Mouse (Mus musculus): ENCODE measurements at regions not wholly inside any gene's neighbourhood (a gene's known extent, or its start where the extent isn't known, plus 50 kb on each side); places are given as distances from the start of the nearest gene placed in this dataset.
A peak's percentile ranks its signal among the peaks of the same experiment; 100 is the strongest.

DNA sequence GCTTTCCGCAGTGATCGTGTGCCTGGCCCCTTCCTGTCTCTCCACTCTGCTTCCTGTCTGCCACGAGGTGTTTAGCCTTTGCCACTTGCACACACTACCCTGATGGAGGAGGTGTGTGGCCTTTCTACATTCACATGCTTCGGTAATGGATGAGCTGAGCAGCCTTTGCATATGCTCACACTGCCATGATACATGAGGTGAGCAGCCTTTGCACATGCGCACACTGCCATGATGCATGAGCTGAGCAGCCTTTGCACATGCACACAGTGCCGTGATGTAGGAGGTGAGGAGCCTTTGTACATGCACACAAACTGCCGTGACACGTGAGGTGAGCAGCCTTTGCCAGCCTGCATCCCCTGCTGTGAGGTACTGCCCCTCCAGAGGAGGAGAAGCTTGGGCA is 58.3 kb downstream of the Erv3 start:
- DNase-seq (ENCODE audit: low spot score): no peak

DNA sequence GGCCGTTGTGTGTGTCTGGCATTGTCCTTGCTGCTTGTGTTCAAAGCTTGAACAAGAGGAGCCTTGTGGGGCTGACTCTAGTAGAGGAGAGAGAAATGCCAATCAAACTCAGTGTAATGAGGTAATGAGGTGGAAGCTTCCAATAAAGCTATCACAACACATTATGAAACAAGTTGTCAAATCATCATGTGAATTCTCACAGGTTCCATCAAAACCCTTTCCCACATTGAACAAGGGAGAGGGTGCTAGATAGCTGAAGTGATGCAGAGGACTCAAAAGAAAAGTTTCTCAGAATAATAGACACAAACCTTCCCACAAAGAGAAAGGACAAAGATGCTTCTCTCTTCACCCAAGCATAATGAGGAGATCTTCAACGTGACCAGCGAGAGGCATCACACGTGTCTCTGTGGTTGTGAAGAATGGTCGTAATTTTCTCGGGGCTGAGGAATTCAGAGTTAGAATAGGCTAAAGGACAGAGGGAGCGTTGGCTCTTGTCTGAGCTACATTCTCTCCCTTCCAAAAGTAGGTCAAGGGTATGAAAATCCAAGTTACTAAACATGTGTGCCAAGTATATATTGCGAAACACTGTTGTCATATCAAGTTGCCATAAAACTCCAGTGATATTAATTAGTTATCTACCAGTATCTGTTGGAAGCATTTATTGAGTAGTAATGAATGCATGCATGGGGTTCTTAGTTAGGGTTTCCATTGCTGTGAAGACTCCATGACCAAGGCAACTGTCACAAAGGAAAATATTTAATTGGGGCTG is 59.2 kb downstream of the Erv3 start:
- DNase-seq (ENCODE audit: low spot score): no peak

DNA sequence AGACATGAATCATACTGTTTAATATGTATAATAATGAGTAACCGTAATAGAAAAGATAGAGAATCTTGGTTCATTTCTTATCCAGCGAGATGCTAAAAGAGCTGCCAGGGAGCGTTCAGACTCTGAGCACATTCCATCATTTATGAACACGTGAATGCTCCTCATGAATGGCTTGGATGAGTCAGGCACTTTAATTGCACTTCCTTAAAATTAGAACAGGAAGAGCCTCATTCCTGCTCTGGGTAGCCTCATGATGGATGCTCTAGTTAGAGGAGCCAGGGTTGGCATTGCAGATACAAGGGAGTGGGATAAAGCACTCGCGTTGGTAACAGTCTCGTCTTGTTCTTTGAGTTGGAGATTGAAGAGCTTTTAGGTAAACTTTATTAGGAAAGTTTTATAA is 60.1 kb downstream of the Erv3 start:
- no peak for DNase-seq (ENCODE audit: low spot score)

DNA sequence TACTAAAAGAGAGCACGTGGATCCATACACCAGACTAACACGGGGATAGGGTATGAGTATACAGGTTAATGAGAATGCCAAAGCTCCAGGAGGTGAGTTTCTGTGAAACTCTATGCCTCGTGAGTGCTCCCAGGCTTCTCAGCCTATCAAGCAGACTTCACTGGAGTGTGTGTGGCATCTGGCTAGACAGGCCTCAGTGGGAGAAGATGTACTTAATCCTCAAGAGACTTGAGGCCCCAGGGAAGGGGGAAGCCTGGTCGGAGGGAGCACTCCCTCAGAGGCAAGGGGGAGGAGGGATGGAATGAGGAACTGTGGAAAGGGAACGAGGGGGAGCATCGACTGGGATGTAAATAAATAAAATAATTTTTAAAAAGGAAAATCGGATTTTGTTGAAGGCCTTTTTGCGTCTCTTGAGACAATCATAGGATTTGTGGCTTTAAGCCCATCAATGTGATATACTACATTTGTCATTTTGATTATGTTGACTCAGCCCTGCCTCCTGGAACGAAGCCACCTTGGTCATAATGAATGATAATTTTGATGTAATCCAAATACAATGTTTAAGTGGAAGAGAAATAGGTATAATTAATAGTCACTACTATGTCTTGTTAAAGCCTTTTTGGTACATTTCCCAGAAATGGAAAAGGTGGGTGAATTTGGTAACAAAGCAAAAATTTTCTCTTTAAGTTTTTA is 62.4 kb downstream of the Erv3 start:
- no peak for DNase-seq (ENCODE audit: low spot score)

DNA sequence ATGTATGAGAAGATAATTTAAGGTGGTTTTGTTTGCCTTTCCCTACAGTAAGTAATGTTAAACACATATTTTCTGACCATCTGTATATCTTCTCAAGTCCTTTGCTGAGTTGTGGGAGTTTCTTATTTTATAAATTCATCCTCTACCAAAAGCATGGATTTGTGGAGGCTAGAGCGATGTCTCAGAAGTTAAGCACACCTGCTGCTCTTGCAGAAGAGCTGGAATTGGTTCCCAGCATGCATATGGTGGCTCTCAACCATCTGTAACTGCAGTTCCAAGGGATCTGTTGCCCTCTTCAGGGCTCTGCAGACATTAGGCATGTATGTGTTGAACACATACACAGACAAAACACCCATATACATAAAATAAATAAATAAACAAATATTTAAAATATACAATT is 84.2 kb downstream of the Erv3 start:
- DNase-seq (ENCODE audit: low spot score): no peak

DNA sequence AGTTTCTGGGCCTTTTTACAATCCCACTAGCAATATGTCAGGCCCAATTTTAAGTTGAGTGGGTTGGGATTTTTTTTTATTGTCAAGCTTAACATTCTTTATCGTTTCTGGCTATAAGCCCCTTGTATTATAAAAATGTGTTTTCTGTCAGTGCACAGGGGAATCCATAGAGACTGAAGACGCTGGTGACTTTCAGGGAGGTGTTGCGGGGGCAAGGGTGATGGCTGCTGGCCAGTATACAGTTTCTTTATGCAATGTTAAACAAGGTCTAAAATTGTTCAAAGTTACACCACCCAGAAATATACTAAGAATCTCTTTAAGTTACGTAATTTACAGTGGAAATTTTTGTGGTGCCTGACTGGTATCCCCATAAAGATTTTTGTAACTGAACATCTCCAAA is 85.9 kb downstream of the Erv3 start:
- DNase-seq (ENCODE audit: low spot score): no peak

DNA sequence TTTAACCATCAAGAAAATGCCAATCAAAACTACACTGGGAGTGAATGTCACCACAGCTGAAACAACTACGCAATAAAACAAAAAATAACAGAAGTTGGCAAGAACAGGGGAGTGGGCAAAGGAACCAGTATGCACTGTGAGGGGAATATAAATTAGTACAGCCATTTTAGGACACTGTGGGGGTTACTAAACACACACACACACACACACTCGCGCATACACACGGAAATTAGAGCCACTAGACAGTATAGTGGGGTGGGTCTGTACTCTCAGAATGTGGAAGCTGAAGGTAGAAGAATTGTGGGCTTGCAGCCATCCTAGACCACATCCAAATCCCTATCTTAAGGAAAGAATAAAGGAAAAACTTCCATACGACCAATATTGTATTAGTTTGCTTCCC is 87.4 kb downstream of the Erv3 start:
- DNase-seq (ENCODE audit: low spot score): no peak

DNA sequence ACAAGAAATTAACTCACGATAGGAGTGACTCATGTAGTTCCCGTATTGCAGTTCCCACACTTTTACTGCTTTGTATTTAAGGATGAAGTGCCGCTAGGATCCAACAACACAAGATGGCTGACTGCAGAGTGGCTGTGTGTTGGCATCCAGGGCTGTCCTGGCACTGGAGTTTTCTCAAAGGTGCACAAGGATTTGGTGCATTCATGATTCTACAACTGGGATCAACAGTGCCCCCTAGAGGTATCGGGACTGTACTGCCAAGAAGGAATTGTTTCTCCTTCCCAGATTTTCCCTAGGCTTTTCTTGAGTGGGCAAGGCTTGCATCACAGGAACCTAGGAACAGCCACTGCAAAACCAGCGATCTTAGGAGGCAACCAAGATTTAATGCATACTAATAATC is 88.7 kb downstream of the Erv3 start:
- DNase-seq (ENCODE audit: low spot score): peak; percentile 20

DNA sequence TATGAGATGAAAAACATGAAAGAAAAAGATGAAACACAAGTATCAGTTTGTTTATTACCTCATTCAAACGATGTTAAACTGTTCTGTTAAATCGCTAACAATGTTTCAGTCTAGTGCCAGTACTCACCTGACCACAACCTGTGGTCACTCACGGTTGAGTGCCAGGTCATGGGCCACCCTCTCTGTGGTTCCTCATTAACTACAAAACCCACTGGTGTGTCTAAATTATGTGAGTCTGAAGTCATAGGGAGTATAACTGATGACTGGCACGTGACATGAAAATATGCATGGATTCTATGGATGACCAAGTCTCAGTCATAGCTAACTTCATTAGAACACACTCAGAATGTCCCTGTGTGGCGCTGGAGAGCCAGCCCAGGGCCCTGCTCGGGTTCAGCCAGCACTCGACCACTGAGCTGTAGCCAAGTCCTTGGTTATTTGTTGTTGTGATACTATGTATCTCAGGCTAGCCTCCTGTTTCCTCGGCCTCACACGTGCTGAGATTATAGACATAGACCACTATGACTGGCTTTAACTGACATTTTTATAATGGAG is 89.8 kb downstream of the Erv3 start:
- DNase-seq (ENCODE audit: low spot score): no peak

DNA sequence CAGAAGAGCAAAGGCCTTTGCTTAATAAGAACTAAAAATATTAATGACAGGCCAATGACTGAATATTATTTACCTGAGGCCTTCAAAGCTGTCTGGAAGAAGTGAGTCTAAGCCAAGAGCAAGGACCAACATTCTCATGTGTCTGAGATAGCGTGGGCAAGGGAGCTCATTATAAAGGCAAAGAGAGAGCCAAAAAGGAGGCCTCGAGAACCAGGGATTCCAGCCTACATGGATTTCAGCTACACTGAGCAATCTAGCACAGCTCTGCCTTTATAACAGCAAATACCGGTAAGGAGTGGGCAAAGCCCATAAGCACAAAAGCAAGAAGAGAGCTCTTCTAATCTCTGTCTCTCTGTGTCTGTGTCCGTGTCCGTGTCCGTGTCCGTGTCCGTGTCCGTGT is 93.0 kb downstream of the Erv3 start:
- no peak for DNase-seq (ENCODE audit: low spot score)

DNA sequence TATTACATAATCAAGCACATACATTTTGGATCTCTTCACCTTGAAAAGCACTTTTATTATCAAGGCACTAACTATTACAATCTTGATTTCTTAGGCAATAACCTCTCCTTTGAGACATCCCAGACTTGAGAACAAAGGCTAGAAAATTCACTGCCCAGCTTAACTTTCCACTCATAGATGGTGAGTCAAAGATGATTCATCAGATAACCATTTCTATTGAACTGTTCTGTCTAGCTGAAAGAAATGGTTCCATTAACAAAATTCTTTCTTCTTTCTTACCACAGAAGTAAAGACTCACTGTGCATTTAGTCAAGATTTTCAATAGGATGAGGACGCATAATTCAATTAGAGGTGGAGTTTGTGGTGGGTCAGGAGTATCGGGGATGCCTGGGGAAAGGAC is 98.0 kb downstream of the Erv3 start:
- no peak for DNase-seq (ENCODE audit: low spot score)

DNA sequence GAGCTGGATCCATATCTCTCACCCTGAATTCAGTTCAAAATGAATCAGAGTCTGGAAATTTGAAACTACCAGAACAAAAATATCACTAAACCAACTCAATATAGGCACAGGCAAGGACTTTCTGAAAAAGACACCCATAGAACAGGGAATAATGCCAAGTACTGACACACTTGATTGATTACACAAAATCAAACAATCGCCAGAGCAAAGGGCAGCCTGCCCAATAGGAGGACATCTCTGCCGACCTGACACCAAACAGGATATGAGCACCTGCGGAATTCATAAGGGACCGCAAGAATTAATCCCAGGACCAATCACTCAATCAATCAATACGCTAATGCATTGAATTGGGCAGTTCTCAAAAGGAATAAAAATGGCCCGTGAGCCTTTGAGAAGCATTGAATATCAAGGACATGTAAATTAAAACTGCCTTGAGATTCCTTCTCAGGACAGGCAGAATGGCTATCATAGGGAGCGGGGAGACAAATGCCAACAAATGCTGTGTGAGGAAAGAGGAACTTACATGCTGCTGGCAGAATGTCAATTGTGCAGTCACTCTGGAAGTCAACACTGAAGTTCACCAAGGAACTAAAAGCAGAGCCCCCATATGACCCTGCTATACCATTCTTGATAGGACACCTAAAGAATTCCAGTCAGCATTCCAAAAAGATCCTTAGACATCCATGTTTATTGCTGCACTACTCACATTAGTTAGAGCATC is 102.2 kb downstream of the Erv3 start:
- DNase-seq (ENCODE audit: low spot score): no peak

DNA sequence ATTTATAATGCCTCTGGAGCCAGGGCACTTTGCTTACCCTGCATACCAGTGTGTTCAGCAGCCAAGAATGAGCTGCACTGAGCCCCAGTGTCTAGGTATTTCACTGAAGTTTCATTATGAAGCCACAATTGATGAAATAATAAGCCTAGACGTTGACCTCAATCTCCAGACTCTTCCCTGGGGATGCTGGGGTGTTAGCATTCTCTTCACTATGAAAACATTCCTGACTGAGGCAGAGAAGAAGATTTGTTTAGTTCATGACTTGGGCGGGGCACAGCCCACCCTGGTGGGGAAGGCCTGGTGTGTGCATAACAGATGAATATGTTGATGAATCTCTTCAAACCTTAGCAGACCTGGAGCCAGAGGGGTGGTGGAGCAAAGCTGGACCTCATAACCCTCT is 104.4 kb downstream of the Erv3 start:
- no peak for DNase-seq (ENCODE audit: low spot score)

DNA sequence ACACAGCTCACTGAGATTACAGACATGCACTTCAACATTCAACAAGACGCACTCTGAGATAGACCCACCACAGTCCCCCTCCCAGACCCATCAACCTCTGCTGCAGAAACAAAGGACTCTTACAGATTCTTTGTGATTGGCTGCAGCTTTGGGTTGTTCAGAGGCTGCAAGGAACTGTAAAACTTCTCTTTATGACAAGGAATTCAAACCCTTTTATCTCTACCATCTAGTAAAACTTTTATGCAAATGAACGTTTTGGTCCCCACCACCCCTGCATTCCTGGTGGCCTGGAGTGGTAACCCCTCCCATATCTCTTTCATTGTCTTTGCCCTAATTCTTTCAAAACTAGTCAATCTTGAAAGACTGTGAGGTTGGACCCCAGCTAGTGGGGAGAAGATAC is 106.1 kb downstream of the Erv3 start:
- no peak for DNase-seq (ENCODE audit: low spot score)

DNA sequence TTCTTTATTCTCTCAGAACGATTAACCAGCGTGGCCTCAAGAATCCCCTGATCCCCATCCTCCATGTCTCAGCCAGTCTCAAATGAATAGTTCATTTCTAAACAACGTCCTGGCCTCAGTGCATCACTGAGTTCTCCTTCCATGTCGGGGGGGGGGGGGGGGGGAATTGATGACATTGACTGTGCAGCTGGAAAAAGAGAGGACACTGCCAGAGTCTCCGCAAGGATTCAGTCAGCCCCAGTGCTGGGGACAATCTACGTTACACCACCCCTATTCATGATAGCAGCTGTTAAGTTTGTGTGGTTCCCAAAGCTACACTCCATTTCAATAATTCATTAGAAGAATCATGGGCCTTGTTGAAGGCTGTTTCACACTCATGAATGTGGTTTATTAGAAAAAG is 108.9 kb downstream of the Erv3 start:
- DNase-seq (ENCODE audit: low spot score): no peak

DNA sequence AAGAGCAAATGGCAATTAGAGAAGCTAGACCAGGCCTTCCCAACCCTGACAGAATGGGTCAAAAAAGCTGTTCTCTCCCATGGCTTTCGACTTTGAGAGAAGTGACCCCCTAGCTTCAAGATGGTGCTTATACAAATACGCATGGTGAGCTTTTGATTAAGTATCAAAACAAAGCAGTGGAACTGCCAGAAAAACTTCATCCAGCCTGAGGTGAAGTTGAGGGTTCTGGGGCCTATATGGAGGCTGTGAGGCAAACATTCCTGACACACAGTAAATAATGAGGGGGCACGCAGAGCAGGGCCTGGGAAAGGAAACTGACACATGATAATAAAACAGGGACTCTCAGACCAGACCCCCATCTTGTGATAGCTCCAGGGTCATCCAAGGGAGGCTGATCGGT is 109.3 kb downstream of the Erv3 start:
- DNase-seq (ENCODE audit: low spot score): no peak

DNA sequence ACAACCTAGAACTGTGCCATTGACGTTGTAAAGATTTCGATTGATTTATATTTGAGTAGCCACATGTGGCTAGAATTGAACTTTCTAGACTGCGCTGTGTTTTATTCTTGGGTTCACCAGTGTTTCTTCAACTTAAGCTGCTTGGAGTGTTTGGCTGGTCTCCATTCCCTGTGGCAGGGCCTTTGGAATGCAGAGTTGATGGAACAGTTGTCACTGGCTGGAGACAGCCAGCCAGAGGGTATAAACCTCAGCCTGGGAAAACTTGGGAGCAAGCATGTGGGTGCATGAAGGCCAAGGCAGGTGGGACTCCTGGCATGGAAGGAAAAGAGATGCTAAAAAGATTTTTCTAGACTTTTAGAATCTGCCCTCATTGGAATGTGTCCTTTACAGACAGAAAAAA is 109.8 kb downstream of the Erv3 start:
- DNase-seq (ENCODE audit: low spot score): no peak

DNA sequence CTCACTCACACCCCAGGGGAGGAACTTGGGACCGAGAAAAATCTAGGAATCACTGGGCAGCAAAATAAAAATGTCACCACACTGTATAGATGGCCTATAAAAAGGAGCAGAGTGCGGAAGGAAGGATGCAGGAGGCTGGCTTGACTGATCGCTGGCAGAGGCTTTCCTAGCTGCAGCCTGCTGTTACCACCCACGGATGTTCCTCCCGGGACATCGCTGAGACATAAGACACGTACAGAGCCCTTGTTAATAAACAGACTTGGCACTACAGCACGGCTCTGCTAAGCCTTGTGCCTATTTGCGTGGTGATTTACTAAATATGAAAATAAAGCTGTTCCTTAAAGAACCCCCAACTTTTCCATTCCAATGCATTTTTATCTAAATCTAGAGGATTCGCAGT is 110.8 kb downstream of the Erv3 start:
- DNase-seq (ENCODE audit: low spot score): no peak

DNA sequence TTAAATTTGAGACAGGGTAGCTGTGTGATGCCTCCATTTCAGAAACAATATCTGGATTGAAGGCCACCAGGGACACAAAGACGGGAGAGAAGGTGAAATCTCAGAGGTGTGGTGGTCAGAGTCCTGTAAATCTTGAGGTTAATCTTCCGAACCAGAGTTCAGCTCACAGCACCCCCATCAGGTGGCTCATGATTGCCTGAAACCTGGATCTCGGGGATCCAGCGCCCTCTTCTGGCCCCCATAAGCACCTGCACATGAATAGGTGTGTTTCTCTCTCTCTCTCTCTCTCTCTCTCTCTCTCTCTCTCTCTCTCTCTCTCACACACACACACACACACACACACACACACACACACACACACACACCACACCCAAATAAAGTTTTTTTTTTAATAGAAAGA is 111.8 kb downstream of the Erv3 start:
- no peak for DNase-seq (ENCODE audit: low spot score)

DNA sequence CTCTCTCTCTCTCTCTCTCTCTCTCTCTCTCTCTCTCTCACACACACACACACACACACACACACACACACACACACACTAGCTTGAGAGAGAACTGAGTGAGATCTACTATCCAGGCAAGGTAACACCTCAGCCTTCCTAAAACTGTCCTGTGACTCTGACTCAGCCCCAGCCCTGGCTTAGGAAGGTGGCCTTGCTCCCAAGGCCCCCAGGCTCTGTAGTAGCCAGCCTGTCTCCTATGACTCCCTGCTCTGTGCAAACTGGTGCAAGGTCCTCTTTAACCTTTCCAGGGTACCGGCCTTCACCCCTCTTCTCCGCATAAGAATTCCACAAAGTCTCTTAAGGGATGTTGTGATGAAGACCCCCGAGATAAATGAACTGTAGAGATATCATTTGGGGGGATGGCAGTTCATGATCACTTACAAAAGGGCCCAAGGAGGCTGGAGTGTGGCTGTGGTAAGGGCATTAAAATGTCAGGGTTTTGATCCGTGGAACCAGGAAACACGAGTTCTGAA is 114.1 kb downstream of the Erv3 start:
- DNase-seq (ENCODE audit: low spot score): no peak

DNA sequence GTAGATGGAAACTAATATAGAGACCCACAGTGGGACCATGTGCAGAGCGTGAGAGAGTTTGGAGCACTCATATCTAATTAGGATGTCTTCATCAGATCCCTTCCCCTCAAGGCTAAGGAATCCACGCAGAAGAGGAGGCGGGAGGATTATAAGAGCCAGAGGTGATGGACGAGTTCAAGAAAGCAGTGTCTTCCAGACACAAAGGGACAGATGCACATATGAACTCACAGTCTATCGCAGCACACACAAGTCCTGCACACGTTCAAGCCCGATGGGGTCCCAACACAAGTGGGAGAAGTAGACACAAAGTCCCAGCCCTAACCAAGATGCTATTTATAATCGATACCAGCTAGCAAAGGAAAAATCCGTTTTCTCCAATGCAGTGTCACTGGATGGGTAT is 114.6 kb downstream of the Erv3 start:
- DNase-seq (ENCODE audit: low spot score): no peak

DNA sequence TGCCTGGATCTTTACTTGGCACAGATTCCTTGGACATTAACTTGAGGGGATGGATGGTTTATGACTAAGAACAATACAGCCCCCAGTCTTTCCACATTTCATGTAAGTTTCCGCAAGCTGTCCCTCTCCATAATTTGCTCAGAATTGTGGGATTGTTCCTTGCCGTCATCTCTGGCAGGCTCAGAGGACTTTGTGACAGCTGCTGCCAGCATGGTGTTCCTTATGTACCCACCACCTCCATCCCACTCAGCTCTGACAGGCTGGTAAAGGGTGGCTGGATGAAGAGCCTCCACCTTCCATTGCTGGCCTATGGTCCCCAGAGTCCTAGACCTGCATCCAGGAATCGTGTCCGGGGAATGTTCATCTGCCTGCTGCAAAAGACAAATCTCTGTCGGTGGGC is 119.1 kb downstream of the Erv3 start:
- no peak for DNase-seq (ENCODE audit: low spot score)

DNA sequence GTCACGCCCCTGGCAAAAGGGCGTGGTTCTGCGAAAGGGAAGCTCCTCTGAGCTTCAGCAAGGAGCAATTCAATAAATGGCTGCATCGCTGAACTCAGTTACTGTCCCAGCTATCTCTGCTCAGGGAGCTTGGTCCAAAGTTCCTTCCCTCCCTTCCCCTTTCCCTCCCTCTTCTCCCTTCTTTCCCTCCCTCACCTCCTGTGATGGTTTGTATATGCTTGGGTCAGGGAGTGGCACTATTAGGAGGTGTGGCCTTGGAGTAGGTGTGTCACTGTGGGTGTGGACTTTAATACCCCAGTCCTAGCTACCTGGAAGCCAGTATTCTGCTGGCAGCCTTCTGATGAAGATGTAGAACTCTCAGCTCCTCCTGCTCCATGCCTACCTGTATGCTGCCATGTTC is 120.5 kb downstream of the Erv3 start:
- DNase-seq (ENCODE audit: low spot score): no peak

Measured in heart, adult 8-10 months (tissue).